Mouse (Mus musculus) gastrocnemius, postnatal 14 days (tissue): ENCODE measurements around the gene Vti1a. TPM values are rescaled to one million over a fixed set of nuclear protein-coding genes. Genes with fewer than 3 reads are reported as not detected.

ENCODE experiments used
- DNase-seq: peaks from one replicate; pipeline ENCODE4 v3.0.0; 2021; ENCODE audit warnings: mixed read lengths
- intact Hi-C: fragments of 180-260 bp; cut with DNase I; formaldehyde crosslinking; loops from one replicate; pipeline ENCODE4 v1.15.1; 2025; ENCODE audit warnings: low total_unique reads
- total RNA-seq, 2 experiments: library from RNA; stranded (reverse); gene quantifications; 2 replicates each; pipeline ENCODE4 v1.2.3; 2021

The Vti1a gene
- total RNA-seq, 2 experiments from 2014 or later = 14.4 to 14.6 TPM

- intact Hi-C loops = no loop called here
- DNase-seq = no peak
These were observed 106.4 kb downstream of the Vti1a start for GRCm38 (mm10) chr19:55422311-55423064.

DNA sequence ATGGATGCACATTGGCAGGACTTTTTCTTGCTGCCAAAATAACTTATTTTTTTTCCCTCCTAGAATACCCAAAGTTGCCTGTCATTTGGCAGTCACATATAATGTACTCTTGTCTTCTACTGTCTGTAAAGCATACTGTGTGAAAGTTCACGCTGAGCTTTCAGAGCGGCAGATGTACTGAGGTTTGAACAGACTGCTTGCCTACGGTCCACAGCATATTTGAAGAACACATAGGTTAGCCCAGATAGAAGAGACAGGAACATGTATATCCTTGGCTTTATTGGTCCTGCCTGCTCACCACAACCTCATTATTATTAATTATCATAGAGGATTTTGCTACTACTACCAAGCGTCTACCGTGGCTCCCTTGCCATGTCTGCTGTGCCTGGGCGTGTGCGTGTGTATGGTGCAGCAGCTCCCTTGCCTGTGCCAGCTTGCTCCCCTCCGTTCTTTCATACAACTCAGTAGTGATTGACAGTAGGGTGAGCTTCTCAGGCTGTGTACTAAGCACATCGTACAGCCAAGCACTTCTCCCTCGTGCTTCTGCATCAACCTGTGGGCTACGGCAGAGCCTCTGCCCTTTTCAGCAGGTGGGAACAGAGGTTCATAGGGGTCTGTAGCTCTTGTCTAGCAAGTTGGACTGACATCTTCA, 107.1 kb downstream of the Vti1a start:
- no peak for DNase-seq
- intact Hi-C loops = no loop called here

DNA sequence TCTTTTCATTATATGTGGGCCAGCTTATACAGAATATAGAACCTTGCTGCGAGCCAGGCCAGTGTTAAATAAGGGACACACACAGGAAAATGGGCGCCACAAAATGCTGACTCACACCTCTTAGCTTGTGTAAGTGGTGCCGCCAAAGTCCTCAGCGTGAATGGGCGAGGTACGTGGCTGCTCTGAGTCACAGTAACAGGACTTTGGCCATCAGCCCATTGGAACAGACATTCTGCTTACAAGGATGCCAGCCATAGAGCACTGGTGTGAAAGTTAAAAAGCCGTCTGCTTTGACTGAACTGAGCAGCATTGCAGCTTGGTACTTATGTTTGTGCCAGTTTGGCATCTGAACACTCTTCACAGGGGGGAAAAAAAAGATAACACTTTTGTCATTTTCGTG, 107.9 kb downstream of the Vti1a start:
- intact Hi-C loops = no loop called here
- peak; percentile 73 for DNase-seq

DNA sequence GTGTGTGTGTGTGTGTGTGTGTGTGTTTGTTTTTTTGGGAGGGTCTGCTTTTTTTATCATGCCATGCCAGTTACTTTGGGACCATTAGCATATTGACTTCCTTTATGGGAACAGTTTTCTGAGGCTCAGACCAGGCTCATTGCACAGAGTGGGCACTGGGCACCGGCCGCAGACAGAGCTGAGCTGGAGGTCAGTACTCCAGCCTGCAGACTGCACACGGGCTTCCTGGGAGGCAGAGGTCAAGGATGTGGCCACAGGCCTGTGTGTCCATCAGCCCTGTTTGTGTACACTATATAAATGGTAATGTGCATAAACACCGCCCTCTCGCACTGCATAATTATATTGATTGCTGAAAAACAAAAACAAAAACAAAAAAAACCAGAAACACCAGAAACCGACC, 108.4 kb downstream of the Vti1a start:
- intact Hi-C loops = no loop called here
- DNase-seq = no peak

DNA sequence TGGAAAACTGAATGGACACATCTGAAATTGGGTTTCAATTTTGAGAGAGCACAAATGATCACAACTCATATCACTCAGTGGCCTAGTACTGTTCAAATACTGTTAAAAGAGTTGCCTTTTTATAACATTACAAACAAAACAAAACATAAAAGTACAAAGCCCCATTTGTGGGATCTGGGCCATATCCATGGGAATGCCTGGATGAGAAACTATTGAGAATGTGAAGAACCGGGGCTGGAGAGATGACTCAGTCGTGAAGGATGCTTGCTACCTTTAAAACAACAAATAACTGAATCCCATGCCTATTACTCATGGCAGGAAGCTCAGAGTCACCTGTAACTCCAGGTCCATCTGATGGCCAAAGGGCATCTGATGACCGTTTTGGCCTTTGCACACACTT, 124.2 kb downstream of the Vti1a start:
- intact Hi-C loops = no loop called here
- no peak for DNase-seq

DNA sequence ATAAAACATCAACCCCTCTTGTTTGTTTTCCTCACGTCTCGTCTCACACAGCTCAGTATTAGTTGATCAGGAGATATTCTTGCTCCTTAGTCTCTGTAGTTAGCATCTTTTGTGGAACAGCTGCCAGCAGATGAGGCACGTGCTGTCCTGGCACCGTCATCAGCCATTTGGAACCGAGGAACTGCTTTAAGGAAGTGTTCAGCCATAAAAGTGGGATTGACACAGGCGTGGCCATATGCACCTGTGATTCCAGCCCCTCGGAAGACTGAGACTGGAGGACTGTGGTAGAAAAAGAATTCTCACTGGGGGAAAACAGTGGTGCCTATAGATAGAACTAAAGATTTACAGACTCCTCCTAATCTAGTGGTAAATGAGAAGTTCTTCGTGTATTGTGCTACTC, 127.5 kb downstream of the Vti1a start:
- no peak for DNase-seq
- intact Hi-C loops = no loop called here

DNA sequence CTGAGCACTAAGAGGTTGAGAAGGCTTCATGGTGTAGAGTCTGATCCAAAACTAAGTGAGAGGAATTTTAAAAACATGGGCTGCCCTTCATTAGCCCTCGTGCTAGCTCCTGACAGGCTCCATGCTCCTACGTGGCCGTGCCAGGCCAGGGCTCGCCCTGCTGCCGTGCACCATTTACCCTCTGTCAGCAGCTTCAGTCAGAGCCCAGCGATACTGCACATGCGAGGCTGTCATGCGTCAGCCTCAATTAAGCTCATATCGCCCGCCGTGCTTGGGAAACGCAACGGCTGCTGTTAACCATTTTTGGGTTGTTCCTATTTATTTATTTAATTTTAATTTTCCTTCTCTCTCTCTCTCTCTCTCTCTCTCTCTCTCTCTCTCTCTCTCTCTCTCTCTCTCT, 133.0 kb downstream of the Vti1a start:
- DNase-seq = no peak
- intact Hi-C loops = no loop called here

GRCm38 (mm10) chr19:55449506-55449905, 133.4 kb downstream of the Vti1a start:
- intact Hi-C loops = no loop called here
- DNase-seq = no peak

DNA sequence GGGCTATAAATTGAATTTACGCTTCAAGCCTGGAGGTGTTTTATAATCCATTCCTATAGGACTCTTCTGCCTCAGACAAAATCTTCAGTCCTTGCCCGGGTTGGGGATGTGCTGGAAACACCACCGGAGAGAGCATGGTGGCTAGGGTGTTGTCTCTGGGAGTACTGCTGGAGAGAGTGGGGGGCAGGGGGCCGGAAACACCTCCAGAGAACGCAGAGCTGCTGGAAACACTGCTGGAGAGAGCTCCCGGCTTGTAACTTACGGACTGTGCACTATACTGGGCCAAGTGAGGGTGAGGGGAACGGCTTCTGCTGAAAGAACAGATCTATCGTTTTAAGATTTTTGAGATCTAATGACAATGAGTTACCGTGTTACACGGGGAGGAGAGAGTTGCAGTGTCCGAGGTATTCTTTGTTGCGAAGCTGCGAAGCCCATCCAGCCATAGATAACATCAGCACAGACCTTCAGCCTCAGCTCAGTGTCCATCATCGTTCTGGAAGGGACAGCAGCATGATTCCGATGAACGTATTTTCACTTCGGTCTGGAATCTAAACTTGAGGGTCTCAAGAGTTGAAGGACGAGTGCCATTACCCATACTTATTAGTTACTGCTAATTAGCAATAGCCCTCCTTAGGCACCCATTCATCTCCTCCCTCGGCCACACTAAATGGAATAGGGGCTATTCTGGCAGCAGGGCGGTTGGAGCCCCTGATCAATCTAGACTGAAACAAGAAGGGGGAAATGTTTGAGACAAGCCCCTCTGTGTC, 140.4 kb downstream of the Vti1a start:
- intact Hi-C loops = no loop called here
- DNase-seq = no peak

- intact Hi-C loops = no loop called here
- DNase-seq = no peak
These were observed 145.9 kb downstream of the Vti1a start for GRCm38 (mm10) chr19:55461963-55462362.

- DNase-seq = no peak
- intact Hi-C loops = no loop called here
These were observed 147.6 kb downstream of the Vti1a start for GRCm38 (mm10) chr19:55463670-55464069.

DNA sequence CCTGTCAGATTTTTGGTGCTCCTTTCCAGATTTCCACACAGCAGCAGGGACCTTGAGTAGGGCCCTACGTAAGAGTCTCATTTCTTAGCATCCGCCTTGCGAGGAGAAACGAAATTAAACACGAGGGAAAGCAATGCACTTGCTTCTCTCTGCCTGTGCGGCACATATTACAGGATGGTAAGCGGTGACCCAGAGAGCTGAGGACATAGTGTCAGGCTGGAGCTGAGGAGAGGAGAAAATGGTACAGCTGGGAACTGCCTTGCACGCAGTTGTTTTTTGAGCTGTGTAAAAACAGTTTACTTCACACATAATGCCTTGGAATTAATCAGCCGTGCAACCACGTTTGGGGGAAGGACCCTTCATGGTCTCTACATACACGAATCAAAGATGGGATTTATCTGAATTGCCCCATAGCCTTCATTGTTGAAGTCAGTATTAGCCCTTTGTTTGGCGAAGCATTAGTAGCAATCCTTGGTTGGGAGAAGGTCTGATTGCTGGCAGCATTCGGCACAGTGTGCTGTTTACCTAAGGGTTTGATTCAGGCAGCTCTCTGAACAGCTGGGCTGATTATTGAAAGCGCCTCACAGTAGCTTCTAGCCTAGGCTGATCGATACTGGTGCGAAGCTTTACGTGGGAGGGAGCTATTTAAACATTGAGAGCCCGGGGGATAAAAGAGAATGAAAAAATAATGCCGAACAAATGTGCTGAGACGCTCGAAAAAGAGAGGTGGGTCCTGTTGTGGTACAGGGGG, 153.4 kb downstream of the Vti1a start:
- no peak for DNase-seq
- intact Hi-C loops = no loop called here

DNA sequence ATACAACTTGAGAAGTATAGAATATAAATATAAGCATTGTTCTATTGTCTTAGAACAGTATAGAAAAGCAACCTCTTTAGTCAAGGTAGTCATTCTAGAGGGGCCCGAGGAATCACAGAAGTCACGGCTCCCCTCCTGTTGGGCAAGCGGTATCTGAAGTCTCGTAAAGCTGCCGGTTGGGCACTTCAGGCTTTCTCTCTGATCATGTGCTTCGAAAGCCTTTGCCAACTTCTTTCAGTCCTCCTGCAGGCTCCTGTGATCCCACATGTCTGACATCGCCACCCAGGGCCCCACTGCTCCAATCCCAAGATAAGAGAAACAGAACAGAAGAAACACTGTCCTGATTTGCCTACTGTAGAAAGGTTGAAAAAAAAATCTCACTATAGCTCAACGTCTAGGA, 156.5 kb downstream of the Vti1a start:
- no peak for DNase-seq
- intact Hi-C loops = no loop called here

- intact Hi-C loops = no loop called here
- no peak for DNase-seq
These were observed 158.1 kb downstream of the Vti1a start for GRCm38 (mm10) chr19:55474225-55474624.

GRCm38 (mm10) chr19:55480526-55480925, 164.4 kb downstream of the Vti1a start:
- intact Hi-C loops = no loop called here
- no peak for DNase-seq

DNA sequence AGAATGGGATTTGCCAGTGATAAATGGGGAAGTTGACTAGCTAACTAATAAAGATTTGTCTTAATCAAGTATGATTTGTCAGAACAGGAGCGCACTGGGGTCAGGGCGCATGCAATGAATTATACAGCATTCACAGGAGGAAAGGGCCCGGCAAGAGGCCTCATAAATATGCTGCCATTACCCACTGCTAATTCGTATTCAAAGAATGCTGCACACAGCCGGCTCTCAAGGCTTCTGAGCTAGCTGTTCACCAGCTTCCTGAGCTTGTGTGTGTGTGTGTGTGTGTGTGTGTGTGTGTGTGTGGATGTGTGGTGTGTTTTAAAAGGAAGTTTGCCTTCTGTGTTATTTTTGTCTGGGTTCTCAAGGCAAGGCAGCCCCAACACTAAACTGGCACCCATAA, 165.2 kb downstream of the Vti1a start:
- DNase-seq = no peak
- intact Hi-C loops = no loop called here

DNA sequence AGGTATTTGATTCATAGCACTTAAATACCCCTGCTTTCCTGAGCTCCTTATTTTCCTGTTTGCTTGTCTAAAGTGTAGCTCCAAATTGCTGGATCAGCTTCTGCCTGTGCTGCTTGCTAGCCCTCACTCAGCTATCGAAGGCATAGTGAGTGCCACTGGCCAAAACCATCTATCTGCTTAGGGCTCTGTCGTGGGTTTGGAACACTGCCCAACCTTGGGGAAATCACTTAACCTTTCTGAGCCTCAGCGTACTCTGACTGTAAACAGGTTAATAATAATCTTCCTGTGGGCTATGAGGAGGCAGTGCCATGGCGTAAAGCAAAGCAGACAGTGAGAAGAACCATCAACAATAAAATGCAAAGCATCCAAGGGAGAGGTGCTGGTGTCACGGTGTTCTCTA, 167.4 kb downstream of the Vti1a start:
- intact Hi-C loops = no loop called here
- DNase-seq = no peak

DNA sequence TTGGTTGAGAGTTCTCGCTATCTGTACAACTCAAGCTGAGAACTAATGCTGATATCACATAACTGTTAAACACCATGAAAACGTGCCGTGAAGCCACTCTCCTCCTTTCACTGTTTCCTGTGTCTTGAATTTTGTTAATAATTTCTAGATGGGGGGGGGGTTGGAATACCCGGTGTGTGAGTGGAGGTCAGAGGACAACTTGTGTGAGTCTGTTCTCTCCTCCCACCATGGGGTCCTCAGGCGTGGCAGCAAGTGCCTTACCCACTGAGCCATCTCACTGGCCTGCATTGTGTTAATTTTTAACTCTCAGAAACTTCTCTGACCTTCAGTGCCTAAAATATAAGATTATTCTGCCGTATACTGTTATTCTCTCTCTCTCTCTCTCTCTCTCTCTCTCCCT, 168.5 kb downstream of the Vti1a start:
- intact Hi-C loops = no loop called here

DNA sequence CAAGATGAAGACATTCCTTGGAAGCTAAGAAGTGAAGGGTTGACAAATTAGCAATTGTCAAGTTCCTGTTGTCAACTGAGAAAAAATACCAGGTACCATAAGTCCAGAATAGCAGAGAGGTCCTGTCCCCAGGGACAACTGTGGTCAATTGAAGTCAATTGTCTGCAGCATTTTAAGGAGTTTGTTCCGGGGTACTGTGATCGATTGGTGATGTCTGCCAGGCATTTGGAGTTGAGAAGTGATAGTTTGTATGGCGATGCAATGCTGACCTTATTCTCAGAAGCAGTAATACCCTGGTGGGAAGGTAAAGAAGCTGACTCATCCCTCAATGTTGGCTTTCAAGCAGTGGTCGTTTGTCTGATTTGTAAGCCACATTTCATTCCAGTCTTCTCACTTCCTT, 170.4 kb downstream of the Vti1a start:
- intact Hi-C loops = no loop called here
- DNase-seq = no peak

More for the DNA sequence above, 168.5 kb downstream of the Vti1a start:
- no peak for DNase-seq
